Mouse (Mus musculus) kidney, embryonic 14.5 days (tissue): ENCODE results near the gene Polr2b. TPM values are rescaled to one million over a fixed set of nuclear protein-coding genes. Genes with fewer than 3 reads are reported as not detected.

Source experiments
- ATAC-seq: fragments of 200-750 bp; cut with Nextera tagmentation; 2 replicates; pipeline ENCODE4 v1.8.0; 2017; ENCODE audit warnings: moderate number of reproducible peaks, mild to moderate bottlenecking, moderate TSS enrichment, moderate library complexity; ENCODE audit not compliant: low FRiP score, low TSS enrichment
- H3K27ac ChIP-seq: fragments of 300-500 bp; sonication (generic); 2 replicates; pipeline ENCODE4 v1.5.1; 2014; ENCODE audit warnings: low read depth, mild to moderate bottlenecking, low read length, moderate library complexity, mixed read lengths
- H3K27me3 ChIP-seq: fragments of 300-500 bp; sonication (generic); 2 replicates; pipeline ENCODE4 v1.6.1; 2014; ENCODE audit warnings: mild to moderate bottlenecking, low read length; ENCODE audit not compliant: control insufficient read depth, insufficient read depth
- H3K36me3 ChIP-seq: fragments of 300-500 bp; sonication (generic); 2 replicates; pipeline ENCODE4 v1.6.1; 2014; ENCODE audit warnings: low read length, mixed read lengths; ENCODE audit not compliant: control insufficient read depth, insufficient read depth
- H3K4me1 ChIP-seq: fragments of 300-500 bp; sonication (generic); 2 replicates; pipeline ENCODE4 v1.6.1; 2014; ENCODE audit warnings: low read length, mixed read lengths; ENCODE audit not compliant: control insufficient read depth, insufficient read depth
- H3K4me2 ChIP-seq: fragments of 300-500 bp; sonication (generic); replicated peaks from 2 replicates; pipeline ENCODE4 v1.6.1; 2014; ENCODE audit warnings: low read depth, mild to moderate bottlenecking, low read length
- H3K4me3 ChIP-seq: fragments of 300-500 bp; sonication (generic); 2 replicates; pipeline ENCODE4 v1.5.1; 2014; ENCODE audit warnings: mild to moderate bottlenecking, low read length
- H3K9ac ChIP-seq: fragments of 300-500 bp; sonication (generic); 2 replicates; pipeline ENCODE4 v1.6.1; 2014; ENCODE audit warnings: low read depth, mild to moderate bottlenecking, low read length, moderate library complexity
- H3K9me3 ChIP-seq: fragments of 300-500 bp; sonication (generic); 2 replicates; pipeline ENCODE4 v1.6.1; 2016; ENCODE audit warnings: low read length; ENCODE audit not compliant: control insufficient read depth
- WGBS: fragments of 180-500 bp; shearing (Covaris S2); extraction: QIAGEN DNeasy Blood & Tissue Kit; methylation state at CpG from one replicate; pipeline ENCODE4 v1.1.7; 2014; 5-methylcytosine and 5-hydroxymethylcytosine counted together
- polyA plus RNA-seq: library from polyadenylated mRNA; unstranded; fragments of >200 nt; fragmentation: Nextera tagmentation; extraction: Ambion mirVana; gene quantifications from 2 replicates; pipeline ENCODE4 v1.2.1, GENCODE M21; 2014

Polr2b gene
- polyA plus RNA-seq, 1 experiment from 2014 or later = 77.5 TPM

GRCm38 (mm10) chr5:77355307-77356265 lies 45.6 kb downstream of the Polr2b start:
- Histone ChIP-seq H3K4me3 (no peak overlapping the region), H3K27ac (peak overlapping the region; percentile 14), H3K4me2 (no peak overlapping the region), H3K9ac (peak overlapping the region; percentile 35; the same call in 1 of the 2 replicates), H3K36me3 (peaks cover 8% of the 10 kb centered on the region), H3K27me3 (no peaks in the 10 kb centered on the region), H3K4me1 (peaks cover 35% of the 10 kb centered on the region; the same call in 1 of the 2 replicates), H3K9me3 (no peaks in the 10 kb centered on the region)
- ATAC-seq = no peak
- WGBS = 67% methylated on average over 19 of the region's 19 CpGs

GRCm38 (mm10) chr5:77357405-77358149 lies 47.6 kb downstream of the Polr2b start:
- no peaks in the 10 kb centered on the region for H3K36me3 ChIP-seq
- H3K9me3 ChIP-seq = no peaks in the 10 kb centered on the region
- peak overlapping the region; percentile 42 for H3K4me2 ChIP-seq
- no peaks in the 10 kb centered on the region for H3K27me3 ChIP-seq
- peak; percentile 89 for ATAC-seq
- H3K9ac ChIP-seq = peak overlapping the region; percentile 19; the same call in 1 of the 2 replicates
- WGBS = 8% methylated on average over 22 of the region's 22 CpGs
- H3K27ac ChIP-seq = peak overlapping the region; percentile 96
- peak overlapping the region; percentile 27 for H3K4me3 ChIP-seq
- peaks cover 35% of the 10 kb centered on the region; the same call in 1 of the 2 replicates for H3K4me1 ChIP-seq

GRCm38 (mm10) chr5:77358347-77358746 lies 48.4 kb downstream of the Polr2b start:
- H3K4me3 ChIP-seq = peak overlapping the region; percentile 27
- H3K4me1 ChIP-seq = peaks cover 35% of the 10 kb centered on the region; the same call in 1 of the 2 replicates
- H3K9me3 ChIP-seq = no peaks in the 10 kb centered on the region
- no peak overlapping the region; the same call in 1 of the 2 replicates for H3K9ac ChIP-seq
- no peaks in the 10 kb centered on the region for H3K27me3 ChIP-seq
- peak overlapping the region; percentile 96 for H3K27ac ChIP-seq
- H3K4me2 ChIP-seq = peak overlapping the region; percentile 42
- H3K36me3 ChIP-seq = no peaks in the 10 kb centered on the region
- 1% methylated on average over 10 of the region's 10 CpGs for WGBS
- ATAC-seq = peak; percentile 47

- Histone ChIP-seq H3K4me1 (peaks cover 31% of the 10 kb centered on the region), H3K27me3 (no peaks in the 10 kb centered on the region), H3K4me3 (no peak overlapping the region), H3K4me2 (no peak overlapping the region), H3K9ac (no peak overlapping the region), H3K27ac (no peak overlapping the region), H3K9me3 (no peaks in the 10 kb centered on the region), H3K36me3 (no peaks in the 10 kb centered on the region)
- WGBS = 91% methylated on average over 4 of the region's 4 CpGs
- no peak for ATAC-seq
These were observed 50.0 kb downstream of the Polr2b start for GRCm38 (mm10) chr5:77359971-77360370.

- Histone ChIP-seq H3K4me1 (peaks cover 25% of the 10 kb centered on the region), H3K4me2 (no peak overlapping the region), H3K27me3 (no peaks in the 10 kb centered on the region), H3K9ac (no peak overlapping the region), H3K4me3 (no peak overlapping the region), H3K27ac (no peak overlapping the region), H3K36me3 (no peaks in the 10 kb centered on the region), H3K9me3 (no peaks in the 10 kb centered on the region)
- 71% methylated on average over 4 of the region's 4 CpGs for WGBS
- ATAC-seq = no peak
These were observed 51.1 kb downstream of the Polr2b start for GRCm38 (mm10) chr5:77361006-77361405.

GRCm38 (mm10) chr5:77362120-77362519 lies 52.2 kb downstream of the Polr2b start:
- 55% methylated on average over 3 of the region's 3 CpGs for WGBS
- no peaks in the 10 kb centered on the region for H3K36me3 ChIP-seq
- H3K27ac ChIP-seq = no peak overlapping the region
- H3K4me2 ChIP-seq = no peak overlapping the region
- no peak for ATAC-seq
- H3K9me3 ChIP-seq = no peaks in the 10 kb centered on the region
- no peaks in the 10 kb centered on the region for H3K27me3 ChIP-seq
- peaks cover 22% of the 10 kb centered on the region for H3K4me1 ChIP-seq
- no peak overlapping the region for H3K4me3 ChIP-seq
- no peak overlapping the region for H3K9ac ChIP-seq

- ATAC-seq = no peak
- no peak overlapping the region for H3K4me2 ChIP-seq
- no peak overlapping the region for H3K9ac ChIP-seq
- peaks cover 22% of the 10 kb centered on the region for H3K4me1 ChIP-seq
- no peak overlapping the region for H3K4me3 ChIP-seq
- WGBS = 64% methylated on average over 6 of the region's 6 CpGs
- no peaks in the 10 kb centered on the region for H3K36me3 ChIP-seq
- H3K27me3 ChIP-seq = no peaks in the 10 kb centered on the region
- no peaks in the 10 kb centered on the region for H3K9me3 ChIP-seq
- no peak overlapping the region for H3K27ac ChIP-seq
These were observed 53.7 kb downstream of the Polr2b start for GRCm38 (mm10) chr5:77363650-77364049.

GRCm38 (mm10) chr5:77364443-77365038 lies 54.6 kb downstream of the Polr2b start:
- Histone ChIP-seq H3K4me3 (no peak overlapping the region), H3K9ac (no peak overlapping the region), H3K27ac (peak overlapping the region; percentile 38; the same call in 1 of the 2 replicates), H3K4me2 (no peak overlapping the region), H3K4me1 (peaks cover 25% of the 10 kb centered on the region), H3K9me3 (no peaks in the 10 kb centered on the region), H3K36me3 (no peaks in the 10 kb centered on the region), H3K27me3 (no peaks in the 10 kb centered on the region)
- 0 out of 2 replicates have a peak, but pooled peaks have one; percentile 33 for ATAC-seq
- 85% methylated on average over 3 of the region's 3 CpGs for WGBS
